Mouse (Mus musculus) urinary bladder, adult 2 months (tissue): ENCODE results near the gene Adcy4. TPM values are rescaled to one million over a fixed set of nuclear protein-coding genes. Genes with fewer than 3 reads are reported as not detected.

Source experiments
- DNase-seq: peaks from one replicate; pipeline ENCODE4 v3.0.0; 2022; ENCODE audit warnings: low spot score
- polyA plus RNA-seq: library from polyadenylated mRNA; depleted of rRNA; stranded (reverse); fragments of >200 nt; gene quantifications from 2 replicates; pipeline ENCODE4 v1.2.3, GENCODE M21; 2012; rRNA removed

Gene Adcy4
- polyA plus RNA-seq, 1 experiment, result 7.2 TPM

- no peak for DNase-seq
These were observed 64.2 kb downstream of the Adcy4 start for GRCm38 (mm10) chr14:55719737-55720136.

Other genes starting within 250 kb of the Adcy4 start
- gene Pck2, start 243.8 kb downstream of the Adcy4 start, polyA plus RNA-seq, result 44.7 and 52.2 TPM in 2 replicates
- 87.0 and 88.2 TPM in 2 replicates for gene Dcaf11, start 224.1 kb downstream of the Adcy4 start, polyA plus RNA-seq
- 0.55 and 1.1 TPM in 2 replicates for gene A730061H03Rik, start 223.7 kb downstream of the Adcy4 start, polyA plus RNA-seq
- 0.25 TPM in 1 of 2 replicates, not detected in the other for gene Fitm1, start 208.5 kb downstream of the Adcy4 start, polyA plus RNA-seq
- gene Psme1, start 206.0 kb downstream of the Adcy4 start, polyA plus RNA-seq, result 136 and 167 TPM in 2 replicates
- 19.3 and 21.2 TPM in 2 replicates for gene Emc9, start 198.8 kb downstream of the Adcy4 start, polyA plus RNA-seq
- gene Psme2, start 193.0 kb downstream of the Adcy4 start, polyA plus RNA-seq, result 134 and 144 TPM in 2 replicates
- 15.7 and 20.4 TPM in 2 replicates for gene Rnf31, start 192.4 kb downstream of the Adcy4 start, polyA plus RNA-seq
- gene Irf9, start 180.5 kb downstream of the Adcy4 start, polyA plus RNA-seq, result 29.5 and 35.1 TPM in 2 replicates
- gene Rec8, start 166.1 kb downstream of the Adcy4 start, polyA plus RNA-seq, result 2.8 and 3.3 TPM in 2 replicates
- 79.9 and 83.8 TPM in 2 replicates for gene Ipo4, start 148.1 kb downstream of the Adcy4 start, polyA plus RNA-seq
- gene Gm49378, start 146.2 kb downstream of the Adcy4 start, polyA plus RNA-seq, result 0.89 and 1.7 TPM in 2 replicates
- gene Tm9sf1, start 140.3 kb downstream of the Adcy4 start, polyA plus RNA-seq, result 46.6 and 47.0 TPM in 2 replicates
- gene Tssk4, start 133.9 kb downstream of the Adcy4 start, polyA plus RNA-seq, result 1.1 and 1.4 TPM in 2 replicates
- gene Mdp1, start 123.6 kb downstream of the Adcy4 start, polyA plus RNA-seq, result 37.0 and 42.4 TPM in 2 replicates
- gene Gmpr2, start 112.2 kb downstream of the Adcy4 start, polyA plus RNA-seq, result 28.1 and 32.9 TPM in 2 replicates
- 250 and 278 TPM in 2 replicates for gene Nedd8, start 112.0 kb downstream of the Adcy4 start, polyA plus RNA-seq
- 19.2 and 22.9 TPM in 2 replicates for gene Tinf2, start 102.3 kb downstream of the Adcy4 start, polyA plus RNA-seq
- gene Tgm1, start 70.2 kb downstream of the Adcy4 start, polyA plus RNA-seq, result 1.1 and 1.4 TPM in 2 replicates
- 25.9 and 34.6 TPM in 2 replicates for gene Rabggta, start 61.8 kb downstream of the Adcy4 start, polyA plus RNA-seq
- 75.5 and 83.1 TPM in 2 replicates for gene Dhrs1, start 38.4 kb downstream of the Adcy4 start, polyA plus RNA-seq
- gene Nop9, start 38.4 kb downstream of the Adcy4 start, polyA plus RNA-seq, result 13.8 TPM in 2 replicates
- gene Cideb, start 25.6 kb downstream of the Adcy4 start, polyA plus RNA-seq, result 0.18 and 0.25 TPM in 2 replicates
- gene Ltb4r2, start 22.7 kb downstream of the Adcy4 start, polyA plus RNA-seq, result 0.06 TPM in 2 replicates
- gene Ltb4r1, start 18.1 kb downstream of the Adcy4 start, polyA plus RNA-seq, result 1.6 and 1.7 TPM in 2 replicates
- 7.0 and 8.9 TPM in 2 replicates for gene Ripk3, start 4.8 kb upstream of the Adcy4 start, polyA plus RNA-seq
- gene Nfatc4, start 39.0 kb upstream of the Adcy4 start, polyA plus RNA-seq, result 37.9 and 44.3 TPM in 2 replicates
- 6.2 and 11.2 TPM in 2 replicates for gene Nynrin, start 69.9 kb upstream of the Adcy4 start, polyA plus RNA-seq
- gene Cbln3, start 100.3 kb upstream of the Adcy4 start, polyA plus RNA-seq, result 0.22 and 0.45 TPM in 2 replicates
- gene Khnyn, start 100.9 kb upstream of the Adcy4 start, polyA plus RNA-seq, result 26.2 and 26.8 TPM in 2 replicates
- gene Sdr39u1, start 116.2 kb upstream of the Adcy4 start, polyA plus RNA-seq, result 54.6 and 63.6 TPM in 2 replicates
- 8.6 and 9.9 TPM in 2 replicates for gene Cma1, start 160.6 kb upstream of the Adcy4 start, polyA plus RNA-seq
- 0.07 TPM in 1 of 2 replicates, not detected in the other for gene Cma2, start 166.9 kb upstream of the Adcy4 start, polyA plus RNA-seq
- not detected in 2 replicates for gene Mcpt1, start 233.9 kb upstream of the Adcy4 start, polyA plus RNA-seq
- not detected in 2 replicates for gene Mcpt9, start 246.4 kb upstream of the Adcy4 start, polyA plus RNA-seq